In the genomic region with DNA sequence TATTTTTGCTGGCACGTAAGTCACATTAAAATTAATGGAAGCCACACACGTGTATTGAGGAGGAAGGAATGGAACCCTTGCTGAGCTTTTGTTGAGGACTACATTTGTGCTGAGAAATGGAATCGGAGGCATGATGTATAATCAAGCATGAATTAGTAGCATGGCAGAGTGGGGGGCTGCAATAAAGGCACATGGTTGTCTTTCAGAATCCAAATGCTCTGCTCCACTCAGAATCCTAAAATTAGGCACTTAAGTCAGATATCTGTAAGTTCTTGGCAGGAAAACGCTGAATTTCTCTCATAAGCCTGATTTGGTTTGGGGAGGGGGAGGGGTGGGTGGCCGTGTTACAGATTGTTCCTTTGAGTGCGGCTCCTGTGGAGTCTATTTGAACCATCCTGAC, we compare ENCODE assay signal across 27 mouse cellular contexts.
DNase-seq lines count a peak whose midpoint lies in the region; ATAC-seq lines count a peak whose summit lies in the region.
"Had no signal": no experiment of that assay in that cellular context is flagged by ENCODE, and none has a peak within 500 bp of the region (broad histone marks: within the 10 kb centered on the region; RNA-seq: fewer than 3 reads in every experiment).

No protein-coding gene starts in this region.

- no peaks in the 10 kb centered on the region for H3K36me3 ChIP-seq in forebrain, embryonic 11.5 days (ENCODE audit: control insufficient read depth, insufficient read depth, low read length)
- H3K36me3 ChIP-seq in forebrain, embryonic 10.5 days (replicated peaks) = no peaks in the 10 kb centered on the region
- no peaks in the 10 kb centered on the region for H3K36me3 ChIP-seq in midbrain, embryonic 12.5 days
- H3K36me3 ChIP-seq in midbrain, embryonic 16.5 days (ENCODE audit: control insufficient read depth, insufficient read depth, low read length) = no peaks in the 10 kb centered on the region
- no peaks in the 10 kb centered on the region for H3K36me3 ChIP-seq in forebrain, embryonic 14.5 days (ENCODE audit: control insufficient read depth, insufficient read depth, low read length)
- H3K36me3 ChIP-seq: heart, embryonic 13.5 days; limb, embryonic 15.5 days; lung, embryonic 15.5 days; neural tube, embryonic 13.5 days had no signal

- peaks cover 21% of the 10 kb centered on the region for H3K27me3 ChIP-seq in forebrain, embryonic 11.5 days (ENCODE audit: control insufficient read depth, insufficient read depth, low read length)
- H3K27me3 ChIP-seq in forebrain, embryonic 10.5 days (ENCODE audit: poor library complexity, severe bottlenecking) = peaks cover 82% of the 10 kb centered on the region
- H3K27me3 ChIP-seq in midbrain, embryonic 12.5 days = peaks cover 10% of the 10 kb centered on the region
- H3K27me3 ChIP-seq in midbrain, embryonic 16.5 days (ENCODE audit: control insufficient read depth, insufficient read depth, low read depth, low read length) = no peaks in the 10 kb centered on the region
- peaks cover 18% of the 10 kb centered on the region; the same call in 1 of the 2 replicates for H3K27me3 ChIP-seq in forebrain, embryonic 14.5 days (replicated peaks; ENCODE audit: control insufficient read depth, insufficient read depth, low read length)
- H3K27me3 ChIP-seq: heart, embryonic 13.5 days; limb, embryonic 15.5 days; lung, embryonic 15.5 days; neural tube, embryonic 13.5 days had no signal

- H3K4me1 ChIP-seq in forebrain, embryonic 11.5 days (replicated peaks; ENCODE audit: control insufficient read depth, insufficient read depth, low read length) = peaks cover 13% of the 10 kb centered on the region; the same call in 1 of the 2 replicates
- peaks cover 52% of the 10 kb centered on the region for H3K4me1 ChIP-seq in forebrain, embryonic 10.5 days
- peaks cover 31% of the 10 kb centered on the region for H3K4me1 ChIP-seq in midbrain, embryonic 12.5 days
- H3K4me1 ChIP-seq in midbrain, embryonic 16.5 days (ENCODE audit: control insufficient read depth, insufficient read depth, low read length) = peaks cover 18% of the 10 kb centered on the region
- H3K4me1 ChIP-seq in forebrain, embryonic 14.5 days (ENCODE audit: control insufficient read depth, insufficient read depth, low read length) = peaks cover 14% of the 10 kb centered on the region; the same call in 1 of the 2 replicates

- no peak overlapping the region for H3K27ac ChIP-seq in forebrain, embryonic 11.5 days (ENCODE audit: low read depth, low read length)
- no peak overlapping the region for H3K27ac ChIP-seq in forebrain, embryonic 10.5 days
- no peak overlapping the region for H3K27ac ChIP-seq in midbrain, embryonic 12.5 days (replicated peaks)
- no peak overlapping the region for H3K27ac ChIP-seq in midbrain, embryonic 16.5 days (ENCODE audit: low read length)
- no peak overlapping the region for H3K27ac ChIP-seq in forebrain, embryonic 14.5 days (ENCODE audit: low read depth, low read length)
- H3K27ac ChIP-seq: heart, adult 2 months; heart, embryonic 13.5 days; hindbrain, embryonic 14.5 days; kidney, postnatal 0 days; limb, embryonic 15.5 days; liver, embryonic 14.5 days; lung, embryonic 15.5 days; neural tube, embryonic 13.5 days had no signal

- 12% methylated on average over 6 of the region's 6 CpGs for WGBS in forebrain, embryonic 11.5 days
- WGBS in forebrain, embryonic 10.5 days = 23% methylated on average over 6 of the region's 6 CpGs
- WGBS in midbrain, embryonic 12.5 days = 14% methylated on average over 6 of the region's 6 CpGs
- 8% methylated on average over 6 of the region's 6 CpGs for WGBS in midbrain, embryonic 16.5 days
- 4% methylated on average over 6 of the region's 6 CpGs for WGBS in forebrain, embryonic 14.5 days

- ATAC-seq in forebrain, embryonic 11.5 days (replicated peaks; ENCODE audit: low FRiP score) = no peak
- no peak for ATAC-seq in midbrain, embryonic 12.5 days (ENCODE audit: low FRiP score, low read depth)
- no peak for ATAC-seq in midbrain, embryonic 16.5 days
- peak; percentile 36; the same call in 1 of the 2 replicates for ATAC-seq in forebrain, embryonic 14.5 days
- ATAC-seq: CD4-positive, CD25-positive, alpha-beta regulatory T cell, adult 4 months; inflammation-experienced regulatory T-cells, adult 6 months had no signal

- H3K4me2 ChIP-seq in forebrain, embryonic 11.5 days (ENCODE audit: low read depth, low read length, severe bottlenecking) = 0 out of 2 replicates have a peak overlapping the region, but pooled peaks have one; percentile 0
- 0 out of 2 replicates have a peak overlapping the region, but pooled peaks have one; percentile 9 for H3K4me2 ChIP-seq in midbrain, embryonic 12.5 days (replicated peaks)
- no peak overlapping the region for H3K4me2 ChIP-seq in midbrain, embryonic 16.5 days (ENCODE audit: low read length)
- H3K4me2 ChIP-seq in forebrain, embryonic 14.5 days (ENCODE audit: low read length) = no peak overlapping the region
- H3K4me2 ChIP-seq: heart, embryonic 13.5 days; hindbrain, embryonic 14.5 days; limb, embryonic 15.5 days; lung, embryonic 15.5 days; neural tube, embryonic 13.5 days had no signal

- H3K9me3 ChIP-seq in forebrain, embryonic 11.5 days (ENCODE audit: control insufficient read depth, low read length) = no peaks in the 10 kb centered on the region
- no peaks in the 10 kb centered on the region for H3K9me3 ChIP-seq in forebrain, embryonic 10.5 days
- H3K9me3 ChIP-seq in midbrain, embryonic 12.5 days = no peaks in the 10 kb centered on the region
- H3K9me3 ChIP-seq in midbrain, embryonic 16.5 days (replicated peaks; ENCODE audit: control insufficient read depth, low read length, poor library complexity, severe bottlenecking) = no peaks in the 10 kb centered on the region
- no peaks in the 10 kb centered on the region for H3K9me3 ChIP-seq in forebrain, embryonic 14.5 days (replicated peaks; ENCODE audit: control insufficient read depth, low read length)
- H3K9me3 ChIP-seq: heart, embryonic 13.5 days; limb, embryonic 15.5 days; lung, embryonic 15.5 days; neural tube, embryonic 13.5 days had no signal

- H3K9ac ChIP-seq in forebrain, embryonic 11.5 days (ENCODE audit: low read length) = no peak overlapping the region
- no peak overlapping the region for H3K9ac ChIP-seq in midbrain, embryonic 12.5 days (replicated peaks)
- H3K9ac ChIP-seq in midbrain, embryonic 16.5 days (ENCODE audit: low read depth, low read length) = no peak overlapping the region
- H3K9ac ChIP-seq in forebrain, embryonic 14.5 days (ENCODE audit: low read length) = no peak overlapping the region
- H3K9ac ChIP-seq: heart, embryonic 13.5 days; hindbrain, embryonic 14.5 days; limb, embryonic 15.5 days; liver, embryonic 14.5 days; lung, embryonic 15.5 days; neural tube, embryonic 13.5 days had no signal

- H3K4me3 ChIP-seq in forebrain, embryonic 11.5 days (ENCODE audit: low read depth, low read length) = no peak overlapping the region
- H3K4me3 ChIP-seq in forebrain, embryonic 10.5 days = no peak overlapping the region
- H3K4me3 ChIP-seq in midbrain, embryonic 12.5 days = no peak overlapping the region
- H3K4me3 ChIP-seq in midbrain, embryonic 16.5 days (ENCODE audit: low read depth, low read length) = no peak overlapping the region
- H3K4me3 ChIP-seq in forebrain, embryonic 14.5 days (ENCODE audit: low read depth, low read length) = no peak overlapping the region
- H3K4me3 ChIP-seq: heart, adult 2 months; heart, embryonic 13.5 days; limb, embryonic 15.5 days; lung, embryonic 15.5 days; myocyte; neural tube, embryonic 13.5 days had no signal

- no peak for DNase-seq in forebrain, embryonic 11.5 days (ENCODE audit: low spot score)
- no peak for DNase-seq in forebrain, embryonic 10.5 days (ENCODE audit: extremely low spot score, low spot score)
- peak; percentile 68 for DNase-seq in forebrain, embryonic 14.5 days (ENCODE audit: low spot score)
- DNase-seq in kidney, adult 18-20 months = no peak
- no peak for DNase-seq in layer of hippocampus, adult 9-11 months
- DNase-seq: adrenal gland, postnatal 25 days; cerebellum, adult 11 months; cerebellum, postnatal 10 days; gastrocnemius, postnatal 25 days; heart, adult 2 months; heart, postnatal 14 days; kidney, adult 2 months; left cerebral cortex, postnatal 4 days; lung, postnatal 4 days; right cerebral cortex, adult 18-20 months had no signal

Comparison
In these comparisons a context has a peak if more than half of its experiments do, and no peak if none do; other contexts are left out.
1. H3K4me2 ChIP-seq: peak in forebrain, embryonic 11.5 days (single experiment) and midbrain, embryonic 12.5 days (single experiment); none in midbrain, embryonic 16.5 days (single experiment) and forebrain, embryonic 14.5 days (single experiment).